Mouse (Mus musculus) kidney, postnatal 25 days (tissue): ENCODE results near the gene D11Wsu47e.

Experiments
- DNase-seq, 2 experiments: peaks; one replicate each; pipeline ENCODE4 v3.0.0; 2021; ENCODE audit warnings: mixed read lengths in 2 of 2

Gene D11Wsu47e

GRCm38 (mm10) chr11:113667122-113667521 lies 17.1 kb upstream of the D11Wsu47e start:
- peak; percentile 60 to 82 for DNase-seq

- no peak for DNase-seq
Observed at GRCm38 (mm10) chr11:113667704-113668103, 16.5 kb upstream of the D11Wsu47e start.

GRCm38 (mm10) chr11:113668857-113669256 lies 15.4 kb upstream of the D11Wsu47e start:
- DNase-seq: no peak

DNA sequence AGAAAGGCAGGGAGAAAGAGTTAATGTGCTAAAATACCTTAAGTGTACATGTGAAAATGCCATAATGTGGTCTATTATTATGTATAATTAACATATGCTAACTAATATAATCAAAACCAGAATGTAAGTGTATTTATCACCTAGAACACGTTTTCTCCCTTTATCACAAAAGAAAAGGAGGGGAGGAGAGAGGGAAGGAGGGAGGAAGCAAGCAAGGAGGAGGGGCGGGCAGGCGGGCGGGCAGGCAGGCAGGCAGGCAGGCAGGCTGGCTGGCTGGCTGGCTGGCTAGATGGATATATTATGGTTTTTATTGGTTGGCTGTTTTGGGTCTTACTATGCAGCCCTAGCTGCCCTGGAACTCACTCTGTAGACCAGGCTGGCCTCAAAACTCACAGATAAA lies 14.5 kb upstream of the D11Wsu47e start:
- DNase-seq: no peak

DNA sequence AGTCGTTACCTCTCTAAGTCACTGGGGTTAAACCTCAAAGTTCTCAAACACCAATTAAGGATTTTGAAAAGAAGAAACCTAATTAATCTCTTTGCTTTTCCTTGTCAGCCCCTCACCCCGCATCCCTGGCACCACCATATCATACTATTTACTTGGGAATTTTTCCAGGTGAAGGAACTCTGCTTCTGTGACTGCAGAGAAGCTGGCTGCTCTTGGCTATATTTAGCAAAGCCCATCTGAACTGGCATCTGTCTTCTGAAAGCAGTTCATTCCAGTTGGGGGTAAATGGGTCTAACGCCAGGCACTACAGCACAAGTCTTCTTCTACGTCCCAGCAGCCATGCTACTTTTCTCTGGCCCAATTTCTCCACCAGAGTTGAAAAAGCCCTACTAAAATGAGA lies 10.6 kb upstream of the D11Wsu47e start:
- DNase-seq: no peak

DNA sequence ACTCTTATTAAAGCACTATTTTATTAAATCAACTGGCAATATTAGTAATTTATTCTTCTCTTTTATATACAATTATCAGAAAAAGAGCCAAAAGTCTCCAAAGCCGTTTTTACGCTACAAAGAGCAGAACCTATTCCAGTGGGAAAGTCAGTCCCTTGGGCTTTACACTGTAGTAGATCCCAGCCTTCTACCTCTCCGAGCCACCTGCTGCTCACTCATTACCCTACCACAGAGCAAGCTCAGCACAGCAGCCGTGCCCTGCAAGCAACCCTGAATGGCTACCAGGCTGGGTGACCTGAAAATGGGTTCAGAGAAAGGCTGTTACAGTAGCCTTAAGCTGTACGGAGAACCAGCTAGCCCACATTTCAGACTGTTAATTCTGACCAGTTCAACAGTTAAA lies 9.6 kb upstream of the D11Wsu47e start:
- DNase-seq: no peak

GRCm38 (mm10) chr11:113676847-113677246 lies 7.4 kb upstream of the D11Wsu47e start:
- DNase-seq: no peak

DNA sequence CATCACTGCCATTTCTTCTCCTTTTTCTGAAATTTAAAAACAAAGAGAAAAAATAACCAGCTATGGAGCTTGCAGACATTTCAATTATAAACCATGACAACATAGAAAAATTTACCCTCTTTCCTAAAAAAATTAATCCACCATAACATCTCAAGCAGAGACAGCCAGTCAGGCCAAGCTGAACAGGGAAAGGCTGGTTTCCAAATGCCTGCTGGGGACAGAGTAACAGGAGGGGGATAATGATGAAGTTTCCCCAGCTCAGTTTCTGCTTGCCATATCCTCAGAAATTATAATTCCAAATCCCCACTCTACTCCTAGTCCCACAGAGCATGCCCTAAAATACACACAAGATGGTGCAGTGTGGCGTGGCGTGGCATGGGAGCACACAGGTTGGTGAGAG lies 6.8 kb upstream of the D11Wsu47e start:
- DNase-seq: no peak

DNA sequence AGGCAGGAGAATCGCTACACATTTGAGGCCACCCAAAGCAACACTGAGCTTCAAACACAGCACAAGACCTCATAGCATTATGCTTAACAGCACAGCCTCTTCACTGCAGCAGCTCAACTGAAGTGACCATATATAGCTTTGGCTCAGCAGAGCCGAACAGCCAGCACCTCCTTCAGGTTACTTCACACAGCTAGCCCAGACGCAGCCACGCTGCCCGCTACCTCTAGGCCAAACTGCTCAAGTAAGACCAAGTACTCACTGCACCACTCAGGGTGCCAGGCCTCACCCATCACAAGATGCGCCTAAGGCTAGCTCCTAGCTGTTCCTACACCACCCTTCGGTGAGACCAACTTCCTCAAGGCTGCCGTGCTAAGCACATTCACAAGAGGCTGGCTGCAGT lies 5.8 kb upstream of the D11Wsu47e start:
- DNase-seq: peak; percentile 35 to 68

- DNase-seq: no peak
Observed at GRCm38 (mm10) chr11:113680954-113681353, 3.3 kb upstream of the D11Wsu47e start.

DNA sequence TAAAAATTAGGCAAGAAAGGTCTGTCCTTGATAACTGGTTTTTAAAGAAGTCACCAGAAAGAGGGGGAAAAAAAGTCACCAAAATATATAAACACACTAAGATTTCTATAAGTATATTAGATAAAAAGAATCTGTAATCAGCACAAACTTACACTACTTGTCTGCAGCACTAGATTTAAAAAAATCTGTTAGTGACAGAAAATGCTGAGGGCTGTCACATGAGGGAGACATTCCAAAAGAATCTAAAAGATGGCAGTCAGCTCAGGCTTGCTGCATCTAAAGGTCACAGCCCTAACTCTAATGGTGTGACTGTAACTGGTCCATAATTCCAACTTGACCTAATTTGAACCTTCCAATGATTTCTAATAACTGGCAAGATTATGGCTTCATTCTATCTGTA lies 2.2 kb upstream of the D11Wsu47e start:
- DNase-seq: no peak

GRCm38 (mm10) chr11:113682897-113683626 lies 1.1 kb upstream of the D11Wsu47e start:
- peak; percentile 58 to 80 for DNase-seq

GRCm38 (mm10) chr11:113683627-113683956 lies 620 bp upstream of the D11Wsu47e start:
- no peak for DNase-seq

GRCm38 (mm10) chr11:113684707-113685426 lies 655 bp downstream of the D11Wsu47e start:
- no peak for DNase-seq

- DNase-seq: peak; percentile 47 to 65
Observed at GRCm38 (mm10) chr11:113687031-113687430, 2.8 kb downstream of the D11Wsu47e start.

DNA sequence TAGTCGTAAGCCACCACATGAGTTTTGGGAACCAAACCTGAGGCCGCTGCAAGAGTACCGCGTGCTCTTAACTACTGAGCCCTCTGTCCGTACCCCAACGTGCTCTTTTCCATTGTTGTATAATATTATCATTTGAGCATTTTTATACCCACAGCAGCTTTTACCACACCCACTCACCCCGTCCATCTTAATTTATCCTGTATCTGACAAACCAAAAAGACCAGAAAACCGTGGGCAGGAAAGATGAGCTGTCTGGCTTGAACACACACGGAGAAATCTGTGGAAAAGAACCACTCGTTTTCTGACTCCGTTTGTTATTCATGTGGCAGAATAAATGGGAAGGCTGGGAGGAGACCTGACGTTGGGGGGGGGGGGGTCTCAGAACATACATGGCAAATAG lies 6.3 kb downstream of the D11Wsu47e start:
- DNase-seq: no peak

- peak; percentile 42 to 71 for DNase-seq
Observed at GRCm38 (mm10) chr11:113691318-113691717, 7.1 kb downstream of the D11Wsu47e start.

GRCm38 (mm10) chr11:113691851-113692250 lies 7.6 kb downstream of the D11Wsu47e start:
- DNase-seq: no peak

DNA sequence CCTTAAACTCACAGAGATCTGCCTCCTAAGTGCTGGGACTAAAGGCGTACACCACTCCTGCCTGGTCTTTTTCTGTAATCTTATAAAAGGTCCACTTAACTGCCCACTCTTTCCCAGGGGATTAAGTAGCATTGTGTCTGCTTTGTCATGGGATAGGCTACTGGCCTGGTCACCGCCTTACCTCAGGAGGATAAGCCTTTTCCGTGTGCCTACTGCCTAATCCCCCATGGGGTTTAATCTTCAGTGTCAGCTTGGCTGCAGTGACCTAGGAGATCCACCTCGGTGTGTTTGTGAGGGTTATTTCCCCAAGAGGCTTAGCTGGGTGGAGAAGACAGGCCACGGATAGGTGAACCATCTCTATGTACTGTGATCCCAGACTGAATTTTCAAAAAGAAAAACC lies 13.4 kb downstream of the D11Wsu47e start:
- no peak for DNase-seq

DNA sequence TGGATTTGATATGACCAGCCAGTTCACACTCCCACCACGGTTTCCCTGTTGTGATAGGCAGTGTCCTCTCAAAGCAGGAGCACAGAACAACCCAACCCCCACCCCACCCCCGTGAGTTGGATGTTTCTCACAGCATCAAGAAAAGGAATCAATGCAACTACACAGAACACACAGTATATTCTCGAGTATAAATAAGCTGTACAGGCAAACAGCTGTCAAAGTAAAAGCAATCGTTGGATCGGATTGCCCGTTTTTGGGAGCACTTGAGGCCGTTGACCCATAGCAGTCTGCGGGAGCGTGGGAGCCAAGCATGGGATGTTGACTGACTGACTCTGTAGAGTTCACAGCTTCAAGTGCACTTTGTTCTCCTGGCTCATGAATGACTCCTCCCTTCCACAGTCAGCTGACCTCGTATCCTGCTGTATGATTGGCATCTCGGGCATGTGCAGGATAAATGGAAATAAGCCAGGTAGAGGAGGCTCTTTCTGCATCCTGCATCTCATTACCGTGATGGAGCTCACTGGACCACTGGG lies 13.9 kb downstream of the D11Wsu47e start:
- DNase-seq: peak; percentile 79 to 89

DNA sequence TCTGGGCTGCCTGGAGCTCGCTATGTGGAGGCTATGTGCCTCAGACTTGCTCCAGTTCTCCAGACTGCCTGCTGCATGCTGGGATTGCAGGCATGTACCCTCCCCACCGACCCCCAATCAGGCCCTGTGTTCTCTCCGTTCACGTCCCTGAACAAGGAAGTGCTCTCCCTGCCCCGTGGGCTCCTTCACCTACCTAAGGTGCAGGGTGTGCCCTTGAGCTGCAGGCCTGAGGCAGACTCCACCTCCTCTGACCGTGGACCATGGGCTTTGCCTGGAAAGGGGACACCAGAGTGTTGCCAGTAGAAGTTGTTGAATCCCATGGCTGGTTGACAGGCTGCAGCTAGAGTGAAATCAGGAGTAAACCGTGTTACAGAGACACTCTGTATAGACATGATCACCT lies 15.4 kb downstream of the D11Wsu47e start:
- no peak for DNase-seq

GRCm38 (mm10) chr11:113703758-113704157 lies 19.5 kb downstream of the D11Wsu47e start:
- DNase-seq: peak; percentile 67 to 71

- DNase-seq: no peak
Observed at GRCm38 (mm10) chr11:113705966-113706652, 21.9 kb downstream of the D11Wsu47e start.
